Mouse (Mus musculus) ES-Bruce4 (cell line): ENCODE results near the gene Wdr91. TPM values are rescaled to one million over a fixed set of nuclear protein-coding genes. Genes with fewer than 3 reads are reported as not detected.

Experiments
- H3K27ac ChIP-seq: 2 replicates; pipeline ENCODE4 v1.5.1; 2012; ENCODE audit warnings: low read length, inconsistent platforms; ENCODE audit not compliant: insufficient read depth
- H3K27me3 ChIP-seq: 2 replicates; pipeline ENCODE4 v1.6.1; 2012; ENCODE audit warnings: mild to moderate bottlenecking, low read length, inconsistent platforms; ENCODE audit not compliant: control insufficient read depth, poor library complexity, insufficient read depth, severe bottlenecking
- H3K36me3 ChIP-seq: 2 replicates; pipeline ENCODE4 v1.6.1; 2012; ENCODE audit warnings: inconsistent platforms, mild to moderate bottlenecking, low read length, moderate library complexity; ENCODE audit not compliant: control insufficient read depth, poor library complexity, insufficient read depth, severe bottlenecking
- H3K4me1 ChIP-seq: one replicate; pipeline ENCODE4 v1.8.1; 2011; ENCODE audit warnings: low read length; ENCODE audit not compliant: control insufficient read depth, insufficient read depth
- H3K4me3 ChIP-seq: 2 replicates; pipeline ENCODE4 v1.5.1; 2011; ENCODE audit warnings: low read depth, mild to moderate bottlenecking, low read length
- H3K9ac ChIP-seq: 2 replicates; pipeline ENCODE4 v1.6.1; 2012; ENCODE audit warnings: low read depth, mild to moderate bottlenecking, inconsistent platforms; ENCODE audit not compliant: poor library complexity, severe bottlenecking
- H3K9me3 ChIP-seq: replicated peaks from 2 replicates; pipeline ENCODE4 v1.6.1; 2012; ENCODE audit warnings: mild to moderate bottlenecking, low read length, inconsistent platforms; ENCODE audit not compliant: control insufficient read depth, poor library complexity, insufficient read depth, severe bottlenecking
- CTCF ChIP-seq: IDR thresholded peaks from one replicate; pipeline ENCODE4 v1.8.1; 2011; ENCODE audit warnings: low read depth, low read length
- EP300 ChIP-seq: IDR thresholded peaks from 2 replicates; pipeline ENCODE4 v1.6.1; 2011; ENCODE audit warnings: low read depth, low read length; ENCODE audit not compliant: insufficient read depth
- POLR2A ChIP-seq: IDR thresholded peaks from one replicate; pipeline ENCODE4 v1.8.1; 2011; ENCODE audit warnings: low read length; ENCODE audit not compliant: insufficient read depth
- polyA plus RNA-seq: library from polyadenylated mRNA; stranded (reverse); fragments of >200 nt; gene quantifications from 2 replicates; pipeline ENCODE4 v1.2.4, GENCODE M21; 2011; ENCODE audit warnings: low read depth; ENCODE audit not compliant: missing spikeins, insufficient read depth, insufficient read length

Wdr91 gene
- polyA plus RNA-seq, 1 experiment, result 29.9 TPM

DNA sequence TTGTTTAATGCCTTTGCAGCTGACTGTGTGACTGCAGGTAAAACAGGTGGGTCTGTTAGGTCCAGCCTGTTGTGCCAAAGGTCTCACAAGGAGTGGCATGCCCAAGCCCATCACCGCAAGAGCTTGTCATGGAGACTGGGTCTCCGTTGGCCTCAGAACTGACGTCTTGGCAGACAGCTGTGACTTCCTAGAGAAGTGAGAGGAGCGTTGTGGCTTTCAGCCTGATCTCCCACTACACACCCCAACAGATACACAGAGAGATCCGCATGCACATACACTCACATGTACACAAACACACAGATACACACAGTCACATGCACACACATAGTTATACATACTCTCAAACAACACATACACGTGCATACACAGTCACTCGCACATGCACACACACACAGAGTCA lies 40.8 kb upstream of the Wdr91 start:
- H3K9ac ChIP-seq, result no peak overlapping the region
- H3K27ac ChIP-seq, result no peak overlapping the region
- no peaks in the 10 kb centered on the region for H3K9me3 ChIP-seq
- no peaks in the 10 kb centered on the region for H3K4me1 ChIP-seq
- no peak for TF ChIP-seq EP300
- TF ChIP-seq CTCF, result no peak
- TF ChIP-seq POLR2A, result no peak
- H3K27me3 ChIP-seq, result no peaks in the 10 kb centered on the region
- H3K4me3 ChIP-seq, result no peak overlapping the region
- no peaks in the 10 kb centered on the region for H3K36me3 ChIP-seq

- H3K27ac ChIP-seq, result no peak overlapping the region
- no peaks in the 10 kb centered on the region for H3K27me3 ChIP-seq
- H3K9me3 ChIP-seq, result no peaks in the 10 kb centered on the region
- TF ChIP-seq POLR2A (no peak), EP300 (no peak), CTCF (no peak)
- peaks cover 3% of the 10 kb centered on the region for H3K4me1 ChIP-seq
- H3K4me3 ChIP-seq, result peak overlapping the region; percentile 37
- H3K9ac ChIP-seq, result no peak overlapping the region
- H3K36me3 ChIP-seq, result no peaks in the 10 kb centered on the region
Measured at GRCm38 (mm10) chr6:34948461-34948860, 37.8 kb upstream of the Wdr91 start.

GRCm38 (mm10) chr6:34946486-34947079 lies 35.9 kb upstream of the Wdr91 start:
- H3K36me3 ChIP-seq, result no peaks in the 10 kb centered on the region
- H3K4me1 ChIP-seq, result peaks cover 7% of the 10 kb centered on the region
- no peaks in the 10 kb centered on the region for H3K9me3 ChIP-seq
- H3K27ac ChIP-seq, result no peak overlapping the region
- H3K4me3 ChIP-seq, result no peak overlapping the region
- TF ChIP-seq EP300 (no peak), CTCF (no peak), POLR2A (no peak)
- H3K27me3 ChIP-seq, result no peaks in the 10 kb centered on the region
- H3K9ac ChIP-seq, result no peak overlapping the region

DNA sequence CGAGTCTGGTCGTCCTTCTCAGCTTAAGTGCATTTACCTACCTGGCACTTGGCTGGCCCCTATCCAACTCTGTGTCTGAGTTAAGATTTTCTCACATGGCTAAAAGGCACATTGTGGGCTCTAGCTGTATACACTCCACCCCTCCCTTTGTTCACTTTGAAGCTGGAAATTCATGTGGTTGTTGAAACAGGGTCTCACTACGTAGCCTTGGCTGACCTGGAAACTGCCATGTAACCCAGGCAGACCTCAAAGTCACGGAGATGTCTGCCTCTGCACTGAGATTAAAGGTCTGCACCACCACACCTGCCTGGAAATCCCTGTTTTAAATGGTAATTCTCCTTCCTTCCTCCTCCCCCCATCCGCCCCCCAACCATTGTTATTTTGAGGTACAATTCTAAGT lies 32.8 kb upstream of the Wdr91 start:
- no peaks in the 10 kb centered on the region for H3K36me3 ChIP-seq
- H3K4me3 ChIP-seq, result no peak overlapping the region
- H3K27me3 ChIP-seq, result no peaks in the 10 kb centered on the region
- H3K9ac ChIP-seq, result no peak overlapping the region
- H3K27ac ChIP-seq, result no peak overlapping the region
- H3K9me3 ChIP-seq, result no peaks in the 10 kb centered on the region
- TF ChIP-seq EP300 (0 out of 2 replicates have a peak, but pooled peaks have one; percentile 29), POLR2A (no peak), CTCF (no peak)
- H3K4me1 ChIP-seq, result peaks cover 12% of the 10 kb centered on the region

- no peak overlapping the region for H3K27ac ChIP-seq
- H3K36me3 ChIP-seq, result no peaks in the 10 kb centered on the region
- no peak overlapping the region for H3K9ac ChIP-seq
- peak overlapping the region; percentile 25; the same call in 1 of the 2 replicates for H3K4me3 ChIP-seq
- no peaks in the 10 kb centered on the region for H3K27me3 ChIP-seq
- no peaks in the 10 kb centered on the region for H3K9me3 ChIP-seq
- peaks cover 12% of the 10 kb centered on the region for H3K4me1 ChIP-seq
- no peak for TF ChIP-seq POLR2A
Measured at GRCm38 (mm10) chr6:34942446-34942845, 31.8 kb upstream of the Wdr91 start.

GRCm38 (mm10) chr6:34941496-34941895 lies 30.8 kb upstream of the Wdr91 start:
- 0 out of 2 replicates have a peak, but pooled peaks have one; percentile 16 for TF ChIP-seq EP300
- TF ChIP-seq CTCF, result no peak
- no peak for TF ChIP-seq POLR2A
- Histone ChIP-seq H3K9ac (no peak overlapping the region), H3K36me3 (no peaks in the 10 kb centered on the region)

More at GRCm38 (mm10) chr6:34941496-34941895, 30.8 kb upstream of the Wdr91 start:
- Histone ChIP-seq H3K4me3 (no peak overlapping the region), H3K27me3 (no peaks in the 10 kb centered on the region), H3K27ac (no peak overlapping the region), H3K9me3 (no peaks in the 10 kb centered on the region), H3K4me1 (peaks cover 12% of the 10 kb centered on the region)
